Comparison of ENCODE assay signal across 33 mouse cellular contexts in genomic region chr9:78084341-78084740, GRCm38 (mm10). TPM values are rescaled to one million over a fixed set of nuclear protein-coding genes. Genes with fewer than 3 reads are reported as not detected.
"Had no signal": no experiment of that assay in that cellular context is flagged by ENCODE, and none has a peak within 500 bp of the region (broad histone marks: within the 10 kb centered on the region; RNA-seq: fewer than 3 reads in every experiment).

No protein-coding gene starts in this region.

- ATAC-seq: forebrain, embryonic 13.5 days; forebrain, embryonic 14.5 days; forebrain, embryonic 15.5 days; forebrain, embryonic 16.5 days; forebrain, postnatal 0 days had no signal

- H3K27ac ChIP-seq: embryonic facial prominence, embryonic 10.5 days; embryonic facial prominence, embryonic 12.5 days; embryonic facial prominence, embryonic 13.5 days; embryonic facial prominence, embryonic 15.5 days; forebrain, embryonic 10.5 days; forebrain, embryonic 12.5 days; forebrain, embryonic 13.5 days; forebrain, embryonic 15.5 days; gastrocnemius, adult 2 months; heart, adult 2 months had no signal

- H3K9me3 ChIP-seq: embryonic facial prominence, embryonic 10.5 days; embryonic facial prominence, embryonic 12.5 days; embryonic facial prominence, embryonic 13.5 days; embryonic facial prominence, embryonic 15.5 days; forebrain, embryonic 10.5 days; forebrain, embryonic 12.5 days; forebrain, embryonic 13.5 days; forebrain, embryonic 15.5 days had no signal

- H3K4me1 ChIP-seq: embryonic facial prominence, embryonic 10.5 days; embryonic facial prominence, embryonic 12.5 days; embryonic facial prominence, embryonic 13.5 days; embryonic facial prominence, embryonic 15.5 days; forebrain, embryonic 10.5 days; forebrain, embryonic 12.5 days; forebrain, embryonic 13.5 days; forebrain, embryonic 15.5 days had no signal

- H3K4me3 ChIP-seq: embryonic facial prominence, embryonic 10.5 days; embryonic facial prominence, embryonic 12.5 days; embryonic facial prominence, embryonic 13.5 days; embryonic facial prominence, embryonic 15.5 days; erythroblast, embryonic 14.5 days; forebrain, embryonic 10.5 days; forebrain, embryonic 12.5 days; forebrain, embryonic 13.5 days; forebrain, embryonic 15.5 days; gastrocnemius, adult 2 months; heart, adult 2 months had no signal

- H3K27me3 ChIP-seq: embryonic facial prominence, embryonic 12.5 days; embryonic facial prominence, embryonic 13.5 days; embryonic facial prominence, embryonic 15.5 days; forebrain, embryonic 12.5 days; forebrain, embryonic 13.5 days; forebrain, embryonic 15.5 days had no signal

- H3K4me2 ChIP-seq: embryonic facial prominence, embryonic 12.5 days; embryonic facial prominence, embryonic 13.5 days; embryonic facial prominence, embryonic 15.5 days; forebrain, embryonic 12.5 days; forebrain, embryonic 13.5 days; forebrain, embryonic 15.5 days had no signal

- DNase-seq: cerebellum, adult 2 months; cerebellum, adult 8-10 months; cerebellum, adult 9-10 months; cerebellum, adult 9-11 months; cerebellum, postnatal 10 days; cerebellum, postnatal 14 days; cerebellum, postnatal 25 days; cerebellum, postnatal 36 days; embryo, embryonic 11 days; forebrain, postnatal 0 days; gastrocnemius, postnatal 10 days; gastrocnemius, postnatal 14 days; gastrocnemius, postnatal 25 days; gastrocnemius, postnatal 36 days; heart, adult 18-20 months; heart, adult 2 months had no signal

- H3K9ac ChIP-seq: embryonic facial prominence, embryonic 12.5 days; embryonic facial prominence, embryonic 13.5 days; embryonic facial prominence, embryonic 15.5 days; forebrain, embryonic 12.5 days; forebrain, embryonic 13.5 days; forebrain, embryonic 15.5 days; forebrain, postnatal 0 days had no signal

RNA-seq across cellular contexts. Expression of gene Gcm1, which starts 32.6 kb away (rescaled TPM):
- polyA plus RNA-seq: cerebellum, adult 2 months; cortical plate, adult 2 months; embryonic facial prominence, embryonic 11.5 days; embryonic facial prominence, embryonic 15.5 days; erythroblast, embryonic 14.5 days; forebrain, embryonic 10.5 days; forebrain, embryonic 11.5 days; forebrain, embryonic 12.5 days; forebrain, embryonic 13.5 days; forebrain, embryonic 14.5 days; forebrain, embryonic 15.5 days; forebrain, embryonic 16.5 days; forebrain, postnatal 0 days; frontal cortex, adult 2 months; gonadal fat pad, adult 2 months; heart, adult 2 months had no signal
